Mouse (Mus musculus): Measurements from ENCODE around the gene H2-K1. TPM values are rescaled to one million over a fixed set of nuclear protein-coding genes. Genes with fewer than 3 reads are reported as not detected.

The H2-K1 gene
- polyA plus RNA-seq, 1 experiment from 2014 or later: 35.7 TPM

DNA sequence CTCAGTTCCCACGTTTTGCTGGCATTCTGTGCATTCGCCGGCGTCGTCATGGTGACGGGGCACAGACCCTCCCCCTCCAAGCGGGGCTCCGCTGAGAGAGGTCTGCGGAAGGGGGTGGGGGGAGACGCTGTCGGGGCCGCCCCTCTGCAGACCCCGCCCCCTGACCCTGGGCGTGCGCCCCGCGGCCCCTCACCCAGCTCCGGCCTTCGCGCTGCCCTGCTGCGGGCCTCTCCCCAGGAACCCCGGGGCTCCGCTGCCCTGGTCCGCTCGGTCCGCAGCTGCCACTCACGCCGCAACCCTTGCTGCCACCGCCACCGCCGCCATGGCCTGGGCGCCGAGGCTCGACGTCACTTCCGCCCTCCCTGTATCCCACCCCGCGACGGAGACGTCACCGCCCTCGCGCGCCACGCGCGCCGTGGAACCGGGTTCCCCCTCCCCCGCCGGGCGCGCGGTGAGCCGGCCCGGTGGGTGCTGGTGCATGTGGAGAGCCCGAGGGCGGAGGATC is 24.2 kb upstream of the H2-K1 start, which contains the start of gene Ring1:
Gene Ring1 (minus strand): TSS at position 364 of the 505 bp plus-strand sequence.
- H3K4me1 ChIP-seq (replicated peaks; ENCODE audit: control insufficient read depth, insufficient read depth, low read length): peaks cover 31% of the 10 kb centered on the region
- no peaks in the 10 kb centered on the region for H3K27me3 ChIP-seq (ENCODE audit: control insufficient read depth, insufficient read depth, low read length)
- H3K9me3 ChIP-seq (ENCODE audit: control insufficient read depth, low read length): peaks cover 2% of the 10 kb centered on the region; the same call in 1 of the 2 replicates
- H3K9ac ChIP-seq (ENCODE audit: low read length): peak within 1 kb of the TSS; percentile 95
- H3K36me3 ChIP-seq (ENCODE audit: control insufficient read depth, insufficient read depth, low read length): peaks cover 30% of the 10 kb centered on the region
- H3K4me2 ChIP-seq (ENCODE audit: low read depth, low read length, severe bottlenecking): peak within 1 kb of the TSS; percentile 86
- peak within 1 kb of the TSS; percentile 92 for H3K4me3 ChIP-seq (ENCODE audit: low read depth, low read length)
- peak; percentile 96 for DNase-seq (ENCODE audit: low spot score)
- under 1% methylated on average over 44 of the region's 58 CpGs for WGBS
- peak; percentile 62 for ATAC-seq (replicated peaks; ENCODE audit: low FRiP score)
- H3K27ac ChIP-seq (ENCODE audit: low read depth, low read length): peak within 1 kb of the TSS; percentile 99

- DNase-seq (ENCODE audit: low spot score) (no peak), ATAC-seq (replicated peaks; ENCODE audit: low FRiP score) (no peak)
- Histone ChIP-seq H3K9ac (ENCODE audit: low read length) (peak overlapping the region; percentile 95; the same call in 1 of the 2 replicates), H3K36me3 (ENCODE audit: control insufficient read depth, insufficient read depth, low read length) (peaks cover 23% of the 10 kb centered on the region), H3K9me3 (ENCODE audit: control insufficient read depth, low read length) (peaks cover 6% of the 10 kb centered on the region; the same call in 1 of the 2 replicates), H3K4me3 (ENCODE audit: low read depth, low read length) (peak overlapping the region; percentile 92), H3K27me3 (ENCODE audit: control insufficient read depth, insufficient read depth, low read length) (no peaks in the 10 kb centered on the region), H3K4me1 (replicated peaks; ENCODE audit: control insufficient read depth, insufficient read depth, low read length) (peaks cover 26% of the 10 kb centered on the region), H3K27ac (ENCODE audit: low read depth, low read length) (peak overlapping the region; percentile 99), H3K4me2 (ENCODE audit: low read depth, low read length, severe bottlenecking) (peak overlapping the region; percentile 86)
- WGBS: 68% methylated on average over 9 of the region's 9 CpGs
These were observed 23.5 kb upstream of the H2-K1 start for GRCm38 (mm10) chr17:34023678-34024077.

GRCm38 (mm10) chr17:34022987-34023386 is 22.8 kb upstream of the H2-K1 start:
- Histone ChIP-seq H3K4me1 (replicated peaks; ENCODE audit: control insufficient read depth, insufficient read depth, low read length) (peaks cover 20% of the 10 kb centered on the region), H3K9me3 (ENCODE audit: control insufficient read depth, low read length) (peaks cover 6% of the 10 kb centered on the region; the same call in 1 of the 2 replicates), H3K4me3 (ENCODE audit: low read depth, low read length) (no peak overlapping the region), H3K9ac (ENCODE audit: low read length) (no peak overlapping the region), H3K27me3 (ENCODE audit: control insufficient read depth, insufficient read depth, low read length) (no peaks in the 10 kb centered on the region), H3K36me3 (ENCODE audit: control insufficient read depth, insufficient read depth, low read length) (peaks cover 22% of the 10 kb centered on the region), H3K4me2 (ENCODE audit: low read depth, low read length, severe bottlenecking) (no peak overlapping the region), H3K27ac (ENCODE audit: low read depth, low read length) (no peak overlapping the region)
- WGBS: 96% methylated on average over 20 of the region's 20 CpGs
- DNase-seq (ENCODE audit: low spot score) (peak; percentile 56), ATAC-seq (replicated peaks; ENCODE audit: low FRiP score) (no peak)

DNA sequence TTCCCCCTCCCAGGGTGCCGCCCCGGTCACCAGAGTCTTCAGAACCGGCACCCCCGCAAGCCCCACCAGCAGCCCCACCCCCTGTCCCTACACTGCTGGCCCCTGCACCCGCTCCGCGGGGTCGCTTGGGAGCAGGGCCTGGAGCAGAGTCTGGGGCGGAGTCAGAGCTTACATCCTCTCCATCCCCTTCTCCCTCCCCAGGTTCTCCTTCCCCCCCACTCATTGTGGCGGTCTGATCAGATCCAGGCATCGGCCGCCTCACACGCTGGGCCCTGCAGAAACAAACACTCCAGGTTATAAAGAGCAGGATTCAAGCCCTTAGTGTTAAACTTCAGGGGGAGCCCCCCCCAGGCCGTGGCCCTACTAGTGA is 22.3 kb upstream of the H2-K1 start:
- Histone ChIP-seq H3K4me2 (ENCODE audit: low read depth, low read length, severe bottlenecking) (no peak overlapping the region), H3K4me3 (ENCODE audit: low read depth, low read length) (no peak overlapping the region), H3K9ac (ENCODE audit: low read length) (no peak overlapping the region), H3K4me1 (replicated peaks; ENCODE audit: control insufficient read depth, insufficient read depth, low read length) (peaks cover 19% of the 10 kb centered on the region), H3K27ac (ENCODE audit: low read depth, low read length) (no peak overlapping the region), H3K27me3 (ENCODE audit: control insufficient read depth, insufficient read depth, low read length) (no peaks in the 10 kb centered on the region), H3K9me3 (ENCODE audit: control insufficient read depth, low read length) (peaks cover 6% of the 10 kb centered on the region; the same call in 1 of the 2 replicates), H3K36me3 (ENCODE audit: control insufficient read depth, insufficient read depth, low read length) (peaks cover 22% of the 10 kb centered on the region)
- ATAC-seq (replicated peaks; ENCODE audit: low FRiP score) (no peak), DNase-seq (ENCODE audit: low spot score) (peak; percentile 55)
- 94% methylated on average over 14 of the region's 14 CpGs for WGBS

- Histone ChIP-seq H3K27ac (ENCODE audit: low read depth, low read length) (no peak overlapping the region), H3K36me3 (ENCODE audit: control insufficient read depth, insufficient read depth, low read length) (peaks cover 22% of the 10 kb centered on the region), H3K4me2 (ENCODE audit: low read depth, low read length, severe bottlenecking) (no peak overlapping the region), H3K4me1 (replicated peaks; ENCODE audit: control insufficient read depth, insufficient read depth, low read length) (peaks cover 17% of the 10 kb centered on the region), H3K9me3 (ENCODE audit: control insufficient read depth, low read length) (peaks cover 6% of the 10 kb centered on the region; the same call in 1 of the 2 replicates), H3K4me3 (ENCODE audit: low read depth, low read length) (no peak overlapping the region), H3K27me3 (ENCODE audit: control insufficient read depth, insufficient read depth, low read length) (no peaks in the 10 kb centered on the region), H3K9ac (ENCODE audit: low read length) (no peak overlapping the region)
- ATAC-seq (replicated peaks; ENCODE audit: low FRiP score) (no peak), DNase-seq (ENCODE audit: low spot score) (peak; percentile 54)
- 96% methylated on average over 23 of the region's 23 CpGs for WGBS
These were observed 21.6 kb upstream of the H2-K1 start for GRCm38 (mm10) chr17:34021539-34022413.

DNA sequence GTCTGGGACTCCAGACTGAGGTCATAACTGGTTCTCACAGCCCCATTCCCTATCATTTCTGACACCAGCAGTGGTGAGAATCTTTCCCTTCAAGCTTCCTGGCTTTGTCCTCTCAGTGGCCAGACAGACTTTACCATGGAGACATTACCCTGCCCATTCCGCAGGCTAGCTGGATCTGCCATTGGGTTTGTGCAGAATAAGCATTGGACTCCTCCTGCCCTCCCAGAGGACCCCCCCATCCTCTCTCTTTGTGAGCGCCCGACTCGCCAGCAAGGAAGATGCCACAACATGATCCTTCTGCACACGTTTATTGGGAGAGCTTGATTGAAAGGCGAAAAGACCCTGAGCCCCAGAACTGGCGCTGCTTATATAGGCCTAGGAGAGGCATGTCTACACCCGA is 13.3 kb upstream of the H2-K1 start:
- Histone ChIP-seq H3K27ac (ENCODE audit: low read depth, low read length) (no peak overlapping the region), H3K27me3 (ENCODE audit: control insufficient read depth, insufficient read depth, low read length) (no peaks in the 10 kb centered on the region), H3K36me3 (ENCODE audit: control insufficient read depth, insufficient read depth, low read length) (no peaks in the 10 kb centered on the region; the same call in 1 of the 2 replicates), H3K4me2 (ENCODE audit: low read depth, low read length, severe bottlenecking) (no peak overlapping the region), H3K9me3 (ENCODE audit: control insufficient read depth, low read length) (no peaks in the 10 kb centered on the region), H3K4me1 (replicated peaks; ENCODE audit: control insufficient read depth, insufficient read depth, low read length) (no peaks in the 10 kb centered on the region), H3K9ac (ENCODE audit: low read length) (no peak overlapping the region), H3K4me3 (ENCODE audit: low read depth, low read length) (no peak overlapping the region)
- DNase-seq (ENCODE audit: low spot score) (no peak), ATAC-seq (replicated peaks; ENCODE audit: low FRiP score) (no peak)
- WGBS: 92% methylated on average over 8 of the region's 8 CpGs

GRCm38 (mm10) chr17:34010156-34010555 is 10.0 kb upstream of the H2-K1 start:
- peak; percentile 15 for DNase-seq (ENCODE audit: low spot score)
- Histone ChIP-seq H3K9ac (ENCODE audit: low read length) (no peak overlapping the region), H3K4me1 (replicated peaks; ENCODE audit: control insufficient read depth, insufficient read depth, low read length) (no peaks in the 10 kb centered on the region), H3K4me3 (ENCODE audit: low read depth, low read length) (no peak overlapping the region), H3K27me3 (ENCODE audit: control insufficient read depth, insufficient read depth, low read length) (no peaks in the 10 kb centered on the region), H3K9me3 (ENCODE audit: control insufficient read depth, low read length) (no peaks in the 10 kb centered on the region), H3K27ac (ENCODE audit: low read depth, low read length) (no peak overlapping the region), H3K36me3 (ENCODE audit: control insufficient read depth, insufficient read depth, low read length) (no peaks in the 10 kb centered on the region; the same call in 1 of the 2 replicates), H3K4me2 (ENCODE audit: low read depth, low read length, severe bottlenecking) (no peak overlapping the region)
- WGBS: 87% methylated on average over 5 of the region's 5 CpGs
- ATAC-seq (replicated peaks; ENCODE audit: low FRiP score): no peak

GRCm38 (mm10) chr17:34006570-34006969 is 6.4 kb upstream of the H2-K1 start:
- WGBS: 57% methylated on average over 2 of the region's 2 CpGs
- H3K36me3 ChIP-seq (ENCODE audit: control insufficient read depth, insufficient read depth, low read length): no peaks in the 10 kb centered on the region
- no peak overlapping the region for H3K4me2 ChIP-seq (ENCODE audit: low read depth, low read length, severe bottlenecking)
- DNase-seq (ENCODE audit: low spot score) (no peak), ATAC-seq (replicated peaks; ENCODE audit: low FRiP score) (no peak)
- H3K4me3 ChIP-seq (ENCODE audit: low read depth, low read length): no peak overlapping the region
- H3K27me3 ChIP-seq (ENCODE audit: control insufficient read depth, insufficient read depth, low read length): no peaks in the 10 kb centered on the region
- no peak overlapping the region for H3K9ac ChIP-seq (ENCODE audit: low read length)
- H3K27ac ChIP-seq (ENCODE audit: low read depth, low read length): no peak overlapping the region
- H3K9me3 ChIP-seq (ENCODE audit: control insufficient read depth, low read length): no peaks in the 10 kb centered on the region
- no peaks in the 10 kb centered on the region for H3K4me1 ChIP-seq (replicated peaks; ENCODE audit: control insufficient read depth, insufficient read depth, low read length)
